Mouse (Mus musculus) NIH3T3 (cell line): ENCODE measurements at regions not wholly inside any gene's neighbourhood (a gene's known extent, or its start where the extent isn't known, plus 50 kb on each side); places are given as distances from the start of the nearest gene placed in this dataset.
A peak's percentile ranks its signal among the peaks of the same experiment; 100 is the strongest.

Experiments
- DNase-seq: peaks from one replicate; pipeline ENCODE4 v3.0.0-alpha.2; 2012; ENCODE audit warnings: low read depth

DNA sequence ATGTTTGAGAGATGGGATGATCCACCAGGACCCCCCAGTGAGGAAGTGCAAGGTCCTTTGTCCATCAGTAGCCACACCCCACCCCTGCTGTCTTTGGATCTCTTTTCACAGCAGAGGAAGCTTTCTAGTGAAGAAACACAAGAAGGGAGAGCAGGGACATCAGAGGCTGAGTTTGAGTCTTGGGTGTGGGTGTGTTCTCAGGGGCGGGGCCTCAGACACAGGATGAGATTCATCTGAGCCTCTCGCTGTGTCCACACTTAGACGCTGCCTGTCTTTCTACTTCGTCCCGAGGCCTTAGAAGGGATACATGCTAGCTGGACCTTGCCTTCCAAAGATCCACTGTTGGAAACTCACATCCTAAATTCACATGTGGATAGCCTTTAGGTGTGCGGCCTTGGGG, 893.5 kb upstream of the Car8 start:
- no peak for DNase-seq

DNA sequence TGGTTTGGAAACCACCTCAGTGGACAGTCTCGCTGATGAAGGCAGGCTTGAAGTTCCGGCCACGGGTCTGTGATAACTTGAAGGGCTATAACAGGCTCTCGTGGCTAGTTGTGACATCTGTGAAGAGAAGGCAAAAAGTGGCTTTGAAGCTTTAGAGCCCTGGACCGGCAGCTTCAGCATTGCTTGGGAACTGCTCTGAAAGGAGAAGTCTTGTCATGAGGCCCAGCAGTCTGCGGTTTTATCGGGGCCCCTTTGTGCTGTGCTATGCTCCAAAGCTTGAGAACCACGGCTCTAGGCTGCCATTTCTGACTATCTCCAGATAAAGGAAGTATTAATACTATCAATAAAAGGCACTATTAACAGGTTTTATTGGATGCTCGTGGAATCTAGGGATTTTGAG, 892.8 kb upstream of the Car8 start:
- no peak for DNase-seq

DNA sequence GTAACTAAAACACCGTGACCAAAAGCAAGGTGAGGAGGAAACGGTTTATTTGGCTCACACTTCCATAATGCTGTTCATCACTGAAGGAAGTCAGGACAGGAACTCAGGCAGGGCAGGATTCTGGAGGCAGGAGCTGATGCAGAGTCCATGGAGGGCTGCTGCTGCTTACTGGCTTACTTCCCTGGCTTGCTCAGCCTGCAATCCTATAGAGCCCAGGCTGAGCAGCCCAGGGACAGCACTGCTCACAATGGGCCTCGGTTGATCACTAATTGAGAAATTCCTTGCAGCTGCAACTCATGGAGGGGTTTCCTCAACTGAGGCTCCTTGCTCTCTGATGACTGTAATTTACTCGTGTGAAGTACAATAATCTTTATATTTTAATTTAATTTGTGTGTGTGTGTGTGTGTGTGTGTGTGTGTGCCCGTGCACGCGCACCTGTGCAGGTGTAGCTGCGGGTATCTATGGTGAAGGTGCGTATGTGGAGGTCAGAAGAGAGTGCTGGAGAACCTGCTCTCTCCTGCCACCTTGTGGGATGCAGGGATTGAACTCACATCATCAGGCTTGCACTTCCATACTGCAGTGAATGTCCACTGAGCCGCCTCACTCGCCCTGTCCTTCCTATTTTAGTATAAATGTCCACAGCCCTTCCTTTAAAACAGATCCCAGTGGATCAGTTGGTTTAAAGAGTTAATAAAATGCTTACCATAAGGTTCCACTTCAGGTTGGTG, 886.6 kb upstream of the Car8 start:
- peak; percentile 32 for DNase-seq

DNA sequence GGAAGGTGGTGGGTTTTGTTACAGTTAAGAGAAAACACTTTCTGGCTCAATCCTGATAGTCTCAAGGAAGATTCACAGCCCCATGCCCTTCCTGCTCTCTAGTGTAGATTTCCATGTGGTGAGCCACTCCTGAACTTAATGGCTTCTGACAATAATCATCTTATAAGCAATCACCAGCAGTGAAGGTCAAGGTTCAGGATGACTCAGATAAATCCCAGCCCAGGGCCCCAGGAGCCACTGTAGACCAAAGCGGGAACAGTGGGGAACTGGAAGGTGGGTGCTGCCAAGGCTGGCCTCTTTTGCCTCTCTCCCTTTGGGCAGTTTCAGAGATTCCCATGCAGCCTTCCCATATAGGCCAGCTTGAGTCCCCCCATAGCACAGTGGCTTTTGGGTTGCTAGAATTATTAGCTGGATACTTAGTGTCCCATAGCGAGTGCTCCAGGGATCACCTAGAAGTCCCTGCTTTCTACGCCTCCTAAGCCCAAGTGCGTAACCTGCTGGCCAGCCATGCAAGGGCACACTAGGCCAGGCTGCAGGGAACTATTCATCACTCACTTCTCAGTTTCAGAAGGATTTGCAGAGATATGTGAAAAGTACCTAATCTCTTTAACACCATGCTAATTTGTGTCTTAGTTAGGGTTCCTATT, 885.9 kb upstream of the Car8 start:
- no peak for DNase-seq

DNA sequence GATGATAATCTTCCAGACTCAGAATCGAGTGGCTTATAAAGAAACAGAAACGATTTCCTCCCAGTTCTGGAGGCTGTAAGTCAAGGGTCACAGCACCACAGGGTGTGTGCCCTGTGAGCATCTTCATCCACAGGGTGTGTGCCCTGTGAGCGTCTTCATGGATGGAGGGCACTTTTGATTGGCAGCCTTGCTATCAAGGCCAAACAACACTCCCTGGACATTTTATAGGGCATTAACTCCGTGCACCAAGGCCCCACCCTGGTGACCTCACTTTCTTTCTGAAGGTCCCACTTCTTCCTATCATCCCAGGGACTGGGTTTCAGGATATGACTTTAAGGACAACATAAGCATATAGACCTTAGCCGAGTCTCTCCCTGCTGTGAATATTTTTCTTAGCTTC, 885.3 kb upstream of the Car8 start:
- no peak for DNase-seq

DNA sequence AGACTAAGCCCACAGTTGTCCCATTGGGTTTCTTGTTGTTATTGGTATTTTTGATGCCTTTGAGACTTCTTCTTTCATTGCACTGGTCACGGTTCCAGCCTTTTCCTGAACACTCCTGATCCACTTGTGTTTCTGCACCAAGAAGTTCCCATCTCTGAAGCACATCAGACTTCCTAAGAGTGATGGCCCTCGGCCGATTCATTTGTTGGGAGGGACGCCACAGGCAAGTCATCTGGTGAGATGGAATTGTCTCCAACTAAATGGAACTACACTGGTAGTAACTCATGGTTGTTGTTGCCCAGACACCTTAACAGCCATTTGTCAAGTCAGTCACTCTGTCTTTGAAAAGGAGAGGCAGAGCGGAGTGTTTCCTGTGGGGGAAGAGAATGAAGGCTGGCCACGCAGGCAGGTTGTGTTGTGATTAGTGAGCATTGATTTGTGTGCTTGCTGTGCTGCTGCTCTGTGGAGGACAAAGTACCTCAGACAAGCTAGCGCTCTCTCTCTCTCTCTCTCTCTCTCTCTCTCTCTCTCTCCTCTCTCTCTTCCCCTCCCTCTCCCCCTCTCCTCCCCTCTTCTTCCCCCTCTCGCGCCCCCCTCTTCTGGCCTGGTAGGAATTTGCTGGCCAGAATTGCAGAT, 884.7 kb upstream of the Car8 start:
- DNase-seq, result no peak

DNA sequence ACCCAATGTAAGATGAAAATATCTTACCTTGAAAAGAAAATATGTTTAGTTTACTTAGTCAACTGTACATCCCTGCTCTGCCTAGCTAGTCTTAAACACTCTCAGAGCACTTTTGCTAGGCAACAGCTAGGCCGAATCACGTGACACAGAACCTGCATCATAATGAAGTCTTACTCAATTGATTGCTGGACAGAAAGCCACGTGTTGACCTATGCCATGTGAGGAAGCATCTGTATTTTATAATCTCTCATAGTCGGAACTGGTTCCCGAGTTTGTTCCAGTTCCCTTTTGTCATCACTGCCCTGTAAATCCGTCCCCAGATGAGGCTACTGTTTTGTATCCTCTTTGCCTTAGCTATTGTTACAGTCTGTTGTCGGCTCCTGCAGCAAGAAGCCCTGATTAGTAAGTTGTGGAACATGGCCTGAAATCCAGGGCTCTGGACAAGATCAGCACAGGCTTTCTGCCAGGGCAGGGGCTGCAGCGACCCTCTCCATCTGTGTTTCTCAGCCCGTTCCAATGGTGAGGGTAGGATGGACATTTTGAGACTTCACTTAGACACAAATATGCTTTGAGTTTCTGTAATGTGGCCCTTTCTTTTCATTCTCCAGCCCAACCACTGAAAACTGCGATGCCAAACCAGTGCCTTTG, 883.9 kb upstream of the Car8 start:
- DNase-seq, result no peak

DNA sequence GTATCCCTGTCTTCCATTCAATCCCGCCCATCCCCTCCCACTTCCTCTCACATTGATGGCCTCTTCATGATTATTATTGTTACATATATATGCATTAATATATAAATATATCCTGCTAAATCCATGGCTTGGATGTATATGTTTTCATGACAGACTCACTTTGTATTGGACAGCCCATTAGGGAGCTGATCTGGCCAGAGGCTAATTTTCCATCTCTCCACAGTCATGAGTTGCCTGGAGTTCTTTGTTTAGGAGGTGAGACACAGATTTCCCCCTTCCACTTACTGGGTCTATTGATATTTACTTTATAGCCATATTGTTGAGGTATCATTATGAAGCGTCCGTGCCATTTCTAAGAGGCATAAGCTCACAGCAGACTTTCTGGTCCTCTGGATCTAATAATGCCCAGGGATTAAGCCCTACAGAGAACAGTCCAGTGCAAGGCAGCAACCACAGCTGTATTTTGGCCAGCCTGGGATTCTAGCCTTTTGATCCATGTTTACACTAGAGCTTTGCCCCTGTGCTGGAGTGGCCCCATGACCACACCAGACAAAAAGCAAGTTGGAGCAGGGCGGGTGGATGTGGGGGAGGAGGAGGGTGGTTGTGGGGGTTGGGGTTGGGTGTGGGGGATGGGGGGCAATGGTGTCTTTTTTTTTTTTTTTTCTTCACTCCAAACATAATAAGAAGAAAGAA, 878.3 kb upstream of the Car8 start:
- no peak for DNase-seq

DNA sequence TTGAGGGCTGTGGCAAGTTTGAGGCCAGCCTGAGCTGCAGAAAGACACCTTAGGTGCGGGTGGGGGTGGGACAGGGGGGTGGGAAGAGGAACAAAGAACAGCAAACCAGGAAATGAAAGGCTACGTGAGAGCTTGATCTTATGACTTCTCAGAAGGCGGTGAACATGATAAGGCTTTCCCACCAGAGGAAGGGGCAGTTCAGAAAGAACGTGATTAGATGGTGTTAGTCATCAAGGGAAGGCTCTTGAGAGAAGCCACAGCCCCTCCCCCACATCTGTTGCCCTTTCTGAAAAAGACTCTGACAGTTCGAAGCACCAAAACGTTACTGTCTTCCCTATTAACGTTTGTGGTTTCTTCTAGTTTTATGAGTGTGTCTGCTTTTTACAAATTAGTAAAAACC, 877.0 kb upstream of the Car8 start:
- no peak for DNase-seq

DNA sequence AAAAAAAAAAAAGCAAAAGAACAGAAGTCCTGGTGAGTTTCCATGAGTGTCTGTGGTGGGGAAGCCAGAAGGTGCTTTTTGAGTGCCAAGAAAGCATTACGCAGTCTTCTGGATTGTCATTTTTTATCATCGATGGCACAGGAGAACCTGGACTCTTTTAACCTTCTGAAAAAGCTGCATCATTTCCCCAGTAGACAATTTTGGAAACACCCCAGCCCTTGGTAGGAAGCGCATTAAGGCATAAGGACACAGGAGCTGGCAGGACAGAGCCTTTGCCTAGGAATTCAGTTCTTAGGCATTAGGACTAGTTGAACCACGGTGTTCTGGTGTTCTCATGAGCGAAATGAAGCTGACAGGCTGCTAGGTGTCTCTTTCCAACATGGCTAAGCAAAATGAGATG, 875.1 kb upstream of the Car8 start:
- no peak for DNase-seq

DNA sequence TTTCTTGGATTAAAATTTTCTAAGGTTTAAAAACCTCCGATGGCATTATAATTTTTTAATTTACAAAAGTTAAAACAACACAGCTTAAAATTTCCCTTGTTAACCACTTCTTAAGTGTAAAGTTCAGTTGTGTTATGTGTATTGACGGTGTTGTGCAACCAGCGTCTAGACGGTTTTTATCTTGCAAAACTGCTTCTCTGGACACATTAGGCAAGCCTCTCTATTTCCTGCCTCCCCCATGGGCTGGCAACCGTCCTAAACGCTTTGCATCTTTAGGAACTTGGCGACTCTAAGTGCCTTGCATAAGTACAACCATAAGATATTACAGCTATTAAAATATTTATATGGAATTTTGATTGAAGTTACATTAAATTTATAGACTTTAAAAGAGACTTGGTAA, 871.5 kb upstream of the Car8 start:
- peak; percentile 70 for DNase-seq

DNA sequence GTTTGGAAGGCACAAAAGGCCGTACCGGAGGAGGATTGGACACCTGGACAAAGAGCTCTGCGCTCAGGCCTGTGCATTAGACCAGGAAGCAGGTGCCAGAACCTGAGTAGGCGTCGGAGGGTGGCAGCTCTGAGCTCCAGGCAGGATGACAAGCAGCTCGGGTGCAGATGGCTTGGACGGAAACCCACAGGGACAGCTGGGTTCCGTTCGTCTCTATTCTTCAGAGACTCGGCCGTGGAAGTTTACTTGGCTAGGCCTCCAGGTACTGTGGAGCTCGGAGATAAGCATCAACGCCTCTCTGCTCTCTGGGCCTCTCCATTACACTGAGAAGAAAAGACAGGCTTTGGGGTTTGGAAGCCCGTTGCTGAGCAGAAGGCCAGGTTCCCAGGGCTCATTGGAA, 868.5 kb upstream of the Car8 start:
- no peak for DNase-seq

DNA sequence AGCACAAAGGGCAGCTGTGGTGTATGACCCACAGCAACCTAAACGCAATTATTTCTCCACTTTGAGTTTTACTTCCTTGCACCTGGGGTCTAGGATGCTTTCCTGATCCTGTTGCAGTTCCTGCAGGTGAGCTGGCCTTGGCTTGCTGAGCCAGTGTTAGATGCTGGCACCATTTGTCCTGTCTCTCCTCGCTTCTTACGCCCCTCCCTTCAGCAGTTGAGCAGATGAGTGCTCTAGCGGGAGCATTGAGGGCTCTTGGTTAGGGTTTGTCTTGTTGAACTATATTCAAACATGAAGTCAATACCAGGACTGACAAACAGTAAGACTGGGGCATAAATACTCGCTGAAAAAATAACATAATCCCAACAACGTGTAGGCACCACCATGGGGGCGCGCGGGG, 867.9 kb upstream of the Car8 start:
- no peak for DNase-seq

DNA sequence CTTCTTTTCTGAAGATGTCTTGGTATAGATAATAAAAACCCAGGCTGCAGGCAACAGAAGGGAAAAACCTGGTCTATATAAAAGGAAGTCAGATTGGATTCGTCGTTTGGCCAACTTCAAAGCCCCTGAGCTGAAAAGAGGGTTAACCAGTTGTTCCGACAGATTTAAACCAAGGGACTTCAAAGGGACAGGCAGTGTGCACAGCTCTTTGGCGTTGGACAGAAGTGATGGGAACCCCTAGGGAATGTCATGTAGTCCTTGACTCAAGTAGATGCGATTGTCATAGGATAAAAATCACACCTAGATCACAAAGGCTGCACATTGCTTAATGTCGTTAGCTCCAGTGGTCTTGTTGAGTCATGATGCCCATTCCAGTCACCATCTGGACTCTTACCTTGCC, 865.8 kb upstream of the Car8 start:
- DNase-seq, result no peak

DNA sequence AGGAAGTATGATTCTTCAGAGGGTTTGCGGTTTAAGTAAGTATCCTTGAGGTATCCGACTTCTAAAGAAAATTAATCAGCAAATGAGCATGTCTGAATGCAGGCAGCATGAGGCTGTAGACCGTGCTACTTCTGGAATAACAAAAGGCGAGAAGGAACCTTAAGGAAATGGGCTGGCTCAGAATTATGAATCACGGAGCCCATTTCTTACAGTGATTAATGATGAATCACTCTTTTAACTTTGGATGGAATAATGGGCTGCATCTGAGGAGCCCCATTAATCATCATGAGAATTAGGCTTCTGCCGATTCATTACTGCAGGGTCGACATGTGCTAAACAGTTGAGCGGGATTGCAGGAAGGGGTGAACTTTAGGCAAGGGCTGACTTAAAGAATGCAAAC, 865.1 kb upstream of the Car8 start:
- DNase-seq, result peak; percentile 50

DNA sequence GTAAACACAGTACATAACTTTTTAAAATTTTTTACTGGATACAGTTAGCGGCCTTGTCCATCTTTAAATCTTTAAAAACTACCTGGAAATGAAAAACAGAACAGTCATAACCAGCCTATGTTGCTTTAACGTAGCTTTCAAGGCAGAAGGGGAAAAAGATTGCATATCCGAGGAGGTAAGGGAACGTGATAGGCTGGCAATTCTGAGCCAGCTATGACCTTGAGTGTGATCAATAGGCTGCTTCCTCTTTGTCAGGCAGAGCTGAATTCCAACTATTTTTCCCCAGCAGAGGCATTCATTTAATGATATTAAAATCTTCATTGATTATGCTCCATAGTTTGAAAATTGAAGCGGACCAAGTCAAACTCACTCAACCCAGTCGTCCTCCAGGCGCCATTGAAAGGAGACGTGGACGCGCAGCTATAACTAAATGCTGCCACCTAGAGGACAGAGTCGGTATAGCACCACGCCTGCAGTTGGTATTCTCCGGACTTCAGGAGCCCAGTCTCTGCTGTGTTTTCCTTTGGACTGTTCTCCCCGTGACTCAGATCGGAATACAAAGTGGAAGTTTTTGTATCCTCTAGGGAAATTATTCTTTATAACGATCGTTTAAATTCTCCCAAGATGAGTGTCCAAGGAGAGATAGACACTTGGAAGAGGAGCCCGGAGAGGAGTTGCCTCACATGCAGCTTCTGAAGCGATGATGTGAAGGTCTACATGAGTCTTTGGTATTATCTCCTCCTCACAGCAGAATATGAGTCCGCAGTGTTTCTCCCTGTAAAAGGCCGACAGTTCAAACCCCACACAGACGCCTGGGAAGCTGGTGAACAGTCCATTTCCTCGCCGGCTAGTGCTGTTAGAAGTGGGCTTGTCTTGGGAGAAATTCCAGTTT, 858.2 kb upstream of the Car8 start:
- DNase-seq, result peak; percentile 90

DNA sequence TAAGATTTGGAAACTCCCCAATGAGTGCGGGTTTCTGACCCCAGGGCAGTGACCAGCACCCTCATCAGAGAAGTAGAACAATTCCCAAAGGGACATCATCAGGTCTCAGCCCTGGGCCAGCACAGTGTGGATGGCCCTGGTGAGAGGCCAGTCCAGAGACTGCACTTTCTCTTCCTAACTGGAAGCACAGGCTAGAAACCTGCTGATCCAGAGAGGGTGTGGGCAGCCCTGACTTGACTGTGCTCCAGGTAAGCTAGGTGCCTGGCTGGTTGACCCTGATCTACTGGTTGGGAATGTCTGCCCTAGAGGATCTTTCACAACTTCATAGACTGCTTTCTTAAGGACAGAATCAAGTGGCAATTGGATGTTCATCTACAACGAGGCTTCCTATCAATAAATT, 857.4 kb upstream of the Car8 start:
- no peak for DNase-seq

DNA sequence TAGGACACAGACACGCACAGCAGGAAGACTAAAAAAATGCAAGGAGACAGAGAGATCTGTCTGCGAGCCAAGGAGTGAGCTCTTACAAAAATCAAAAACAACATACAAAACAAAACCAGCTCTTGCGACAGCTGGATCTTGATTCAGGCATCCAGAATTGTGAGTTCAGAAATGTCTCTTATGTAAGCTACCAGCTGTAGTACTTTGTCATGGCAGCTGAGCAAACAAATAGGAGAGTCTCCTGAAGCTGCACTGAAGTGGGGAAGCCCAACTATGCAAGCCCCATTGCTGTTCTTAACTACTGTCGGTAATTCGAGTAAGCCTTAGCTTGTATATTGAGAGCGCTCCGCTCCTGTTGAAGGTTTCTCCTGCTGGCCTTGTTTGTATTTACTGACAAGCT, 856.8 kb upstream of the Car8 start:
- peak; percentile 19 for DNase-seq

DNA sequence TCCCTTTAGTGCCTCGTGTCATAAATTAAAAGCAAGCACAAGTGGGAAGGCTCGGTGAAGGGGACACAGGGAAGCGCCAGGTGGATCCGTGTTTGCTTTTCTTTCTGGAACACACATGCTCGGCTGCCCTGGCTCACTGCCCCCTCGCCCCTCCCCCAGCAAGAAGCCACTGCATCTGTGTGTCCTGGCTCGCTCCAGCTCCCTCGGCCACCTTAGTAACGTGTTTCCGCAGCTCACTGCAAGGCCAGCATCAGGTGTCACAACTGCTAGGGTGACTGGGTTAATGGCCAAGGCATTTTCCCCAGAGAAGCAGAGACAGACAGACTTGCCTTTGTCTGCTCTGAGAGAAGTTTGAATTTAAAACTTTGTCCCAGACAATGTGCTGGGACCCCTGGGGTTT, 855.7 kb upstream of the Car8 start:
- DNase-seq, result no peak

DNA sequence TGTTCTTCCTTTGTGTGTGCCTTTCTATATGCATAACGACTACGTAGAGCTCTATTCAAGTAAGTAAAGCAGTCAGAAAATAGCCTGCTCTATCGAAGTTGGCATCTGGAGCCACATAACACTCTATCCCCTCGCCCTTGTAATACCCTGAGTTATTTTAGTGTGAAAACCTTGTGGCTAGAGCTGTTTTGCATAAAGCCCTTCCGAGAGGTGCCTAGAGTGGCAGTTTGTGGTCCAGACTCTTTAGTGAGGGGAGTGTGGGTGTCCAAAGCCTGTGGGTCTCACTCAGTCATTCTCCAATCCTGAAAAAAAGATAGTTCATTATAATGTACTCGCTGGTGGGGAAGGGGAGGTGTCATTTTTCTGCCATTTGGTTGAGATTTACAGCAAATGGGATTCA, 855.2 kb upstream of the Car8 start:
- no peak for DNase-seq

DNA sequence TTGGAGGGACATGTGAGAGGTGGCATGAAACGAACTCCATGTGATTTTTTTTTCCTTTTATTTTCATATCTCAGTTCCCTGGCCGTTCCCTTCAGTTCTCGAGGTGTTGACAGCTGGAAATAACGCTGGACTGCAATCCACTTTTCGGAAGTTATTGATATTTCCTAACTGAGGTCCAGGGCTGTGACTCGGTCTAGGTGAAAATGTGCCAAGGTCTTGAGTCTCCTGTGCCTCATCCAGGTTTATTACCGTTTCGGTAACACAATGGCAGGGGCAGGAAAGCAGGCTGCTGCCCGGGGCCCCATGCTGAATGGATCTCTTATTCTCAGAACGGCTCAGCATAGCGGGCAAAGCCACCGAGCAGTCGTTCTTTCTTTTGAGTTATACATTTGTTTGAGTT, 844.7 kb upstream of the Car8 start:
- peak; percentile 23 for DNase-seq
